Mouse (Mus musculus) c-Kit-negative CD71-positive TER-119-positive erythroid progenitor cells, embryonic 14.5 days (primary cell): Measurements from ENCODE around the gene Dscam.

Experiments
- DNase-seq: peaks from one replicate; pipeline ENCODE4 v3.0.0-alpha.2; 2013; ENCODE audit warnings: low read depth, low spot score

Gene Dscam

DNA sequence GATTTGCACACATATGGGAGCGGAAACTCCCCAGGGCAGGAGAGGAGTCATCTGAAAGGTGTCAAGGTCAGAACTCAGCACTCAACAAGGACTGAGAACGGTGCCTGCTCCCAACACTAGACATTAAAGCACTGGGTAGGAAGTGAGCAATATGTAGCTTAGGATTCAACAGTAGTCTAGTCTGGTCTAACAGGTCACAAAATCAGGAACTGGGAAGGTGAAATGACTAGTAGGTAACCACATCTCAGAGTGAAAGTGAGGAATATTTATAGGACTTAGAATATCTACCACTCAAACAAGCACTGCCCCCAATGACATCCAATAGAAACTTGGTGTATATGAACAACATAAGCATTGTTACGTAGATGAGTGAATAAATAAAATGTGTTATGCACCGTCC lies 515.0 kb downstream of the Dscam start:
- DNase-seq, result no peak

DNA sequence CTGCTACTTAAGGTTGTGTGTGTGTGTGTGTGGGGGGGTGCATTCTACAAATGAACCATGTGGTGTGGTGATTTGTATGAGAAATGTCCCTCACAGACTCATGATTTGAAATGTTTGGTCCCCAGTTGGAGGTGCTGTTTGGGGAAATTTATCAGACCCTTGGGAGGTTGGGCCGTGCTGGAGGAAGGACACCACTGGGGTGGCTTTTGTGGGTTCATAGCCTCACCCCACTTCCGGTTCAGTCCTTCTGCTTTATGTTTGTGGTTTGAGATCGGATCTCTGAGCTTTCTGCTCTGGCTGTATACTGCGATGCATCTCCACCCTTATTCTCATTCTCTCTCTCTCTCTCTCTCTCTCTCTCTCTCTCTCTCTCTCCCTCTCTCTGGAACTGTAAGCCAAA lies 516.5 kb downstream of the Dscam start:
- no peak for DNase-seq

- DNase-seq, result no peak
Observed at GRCm38 (mm10) chr16:96651444-96651843, 519.1 kb downstream of the Dscam start.

GRCm38 (mm10) chr16:96640101-96640500 lies 530.5 kb downstream of the Dscam start:
- no peak for DNase-seq

GRCm38 (mm10) chr16:96635916-96636315 lies 534.6 kb downstream of the Dscam start:
- DNase-seq, result no peak

DNA sequence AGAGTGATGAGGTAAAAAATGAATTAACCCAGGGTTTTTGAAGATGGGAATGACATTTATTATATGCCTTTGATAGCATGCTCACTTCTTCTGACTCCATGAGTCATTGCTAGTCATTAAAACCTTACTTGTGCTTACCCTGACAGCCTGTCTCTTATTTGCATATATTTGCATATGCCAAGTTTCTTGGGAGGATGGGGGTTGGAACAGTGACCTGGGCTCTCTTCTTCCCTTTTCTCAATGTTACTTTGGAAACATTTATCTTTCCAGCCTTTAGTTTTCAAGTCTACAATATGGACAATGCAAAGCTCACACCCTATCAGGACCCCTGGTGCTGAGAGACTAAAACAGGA lies 535.8 kb downstream of the Dscam start:
- no peak for DNase-seq

- no peak for DNase-seq
Observed at GRCm38 (mm10) chr16:96634097-96634790, 536.3 kb downstream of the Dscam start.

GRCm38 (mm10) chr16:96630241-96630640 lies 540.3 kb downstream of the Dscam start:
- no peak for DNase-seq

- DNase-seq, result no peak
Observed at GRCm38 (mm10) chr16:96629623-96630022, 540.9 kb downstream of the Dscam start.

DNA sequence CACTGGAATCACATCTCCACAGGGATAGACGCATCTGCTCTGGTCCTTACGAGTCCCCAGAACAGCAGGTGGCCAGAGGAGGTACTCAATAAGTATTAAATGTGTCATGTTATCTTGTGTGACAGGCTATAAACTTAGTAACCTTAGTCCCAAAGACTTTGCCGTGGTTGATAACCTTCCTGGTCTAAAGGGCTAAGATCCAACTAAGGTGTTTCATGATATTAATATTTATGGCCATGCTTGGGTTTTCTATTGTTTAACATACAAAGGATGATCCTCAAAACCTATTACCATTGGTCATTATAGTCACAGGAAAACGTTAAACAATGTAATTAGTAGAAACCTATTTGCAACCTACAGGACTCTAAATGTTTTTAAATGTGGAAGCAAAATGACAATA lies 545.1 kb downstream of the Dscam start:
- no peak for DNase-seq

- no peak for DNase-seq
Observed at GRCm38 (mm10) chr16:96624570-96625411, 545.8 kb downstream of the Dscam start.

DNA sequence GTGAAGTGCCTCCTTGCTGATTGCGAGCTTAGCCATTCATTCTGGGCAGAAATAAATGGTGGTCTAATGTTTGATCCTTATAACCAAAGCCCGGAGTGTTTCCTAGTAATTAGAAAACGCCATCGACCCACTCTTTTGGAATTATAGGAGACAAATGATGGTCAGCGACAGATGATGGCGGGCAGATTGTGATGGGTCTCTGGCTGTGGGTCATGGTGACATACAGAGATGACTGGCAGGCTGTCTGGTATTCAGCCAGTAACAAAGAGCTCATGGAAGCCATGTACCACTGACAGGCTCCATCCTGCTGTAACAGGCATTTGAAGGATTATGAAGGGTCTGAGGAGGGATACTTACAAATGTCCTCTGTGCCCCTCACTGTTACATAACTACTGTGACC lies 549.7 kb downstream of the Dscam start:
- DNase-seq, result no peak

GRCm38 (mm10) chr16:96620402-96620801 lies 550.1 kb downstream of the Dscam start:
- DNase-seq, result no peak

DNA sequence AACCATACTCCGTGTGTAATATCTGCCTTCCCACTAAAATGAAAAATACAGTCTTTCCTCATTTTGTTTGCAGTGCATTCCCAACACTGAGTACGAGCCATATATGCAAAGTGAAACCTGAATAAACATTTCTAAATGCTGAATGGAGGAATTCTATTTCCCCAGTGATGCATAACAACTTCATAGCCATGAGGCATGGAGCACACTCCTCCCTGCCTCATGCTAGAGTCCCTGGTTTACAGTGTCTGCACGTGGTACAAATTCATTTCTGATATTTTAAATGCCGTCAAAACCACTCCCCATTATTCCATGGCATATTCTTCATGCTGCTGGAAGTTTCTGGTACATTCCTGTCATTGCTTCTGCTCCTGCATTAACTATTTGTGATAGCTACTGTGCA lies 552.8 kb downstream of the Dscam start:
- DNase-seq, result no peak

DNA sequence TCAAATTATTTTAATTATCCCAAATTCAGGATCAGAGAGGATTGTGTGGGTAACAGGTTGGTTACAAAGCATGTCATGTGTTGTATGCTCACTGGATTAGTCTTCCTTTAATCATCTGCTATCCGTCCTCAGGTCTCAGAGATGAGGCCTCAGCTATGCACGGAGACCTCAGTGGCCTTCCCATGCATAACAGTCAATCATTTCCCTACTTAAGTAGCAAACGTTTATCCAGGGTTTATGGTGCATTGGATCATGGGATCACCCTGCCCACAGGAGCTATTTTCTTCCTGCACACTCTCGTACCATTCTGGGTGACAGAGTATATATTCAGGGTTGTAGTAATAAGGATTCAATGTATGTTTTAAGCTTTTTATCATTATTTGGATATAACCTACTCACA lies 557.3 kb downstream of the Dscam start:
- DNase-seq, result no peak

- DNase-seq, result no peak
Observed at GRCm38 (mm10) chr16:96610806-96611205, 559.7 kb downstream of the Dscam start.

- no peak for DNase-seq
Observed at GRCm38 (mm10) chr16:96602206-96602605, 568.3 kb downstream of the Dscam start.

- no peak for DNase-seq
Observed at GRCm38 (mm10) chr16:96600791-96601190, 569.8 kb downstream of the Dscam start.

- no peak for DNase-seq
Observed at GRCm38 (mm10) chr16:96599401-96600060, 571.0 kb downstream of the Dscam start.

DNA sequence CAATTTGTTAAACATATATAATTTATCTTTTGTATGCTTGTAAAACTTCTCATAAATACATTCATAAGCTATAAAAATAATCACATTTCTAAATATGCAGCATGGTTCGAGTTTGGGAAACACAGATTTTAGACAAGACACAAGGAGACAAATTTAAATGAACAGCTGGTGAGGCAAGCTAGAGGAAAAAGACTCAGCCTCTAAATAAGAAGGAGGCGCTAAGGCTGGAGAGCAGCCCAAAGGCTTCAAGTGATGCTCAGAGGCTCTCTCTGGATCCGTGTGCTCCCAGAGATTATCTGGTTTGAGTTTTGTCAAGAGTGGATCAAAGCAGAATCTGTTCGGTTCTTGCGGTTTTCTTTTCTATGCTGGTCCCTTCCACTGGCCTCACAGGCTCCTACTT lies 594.7 kb downstream of the Dscam start:
- DNase-seq, result no peak

DNA sequence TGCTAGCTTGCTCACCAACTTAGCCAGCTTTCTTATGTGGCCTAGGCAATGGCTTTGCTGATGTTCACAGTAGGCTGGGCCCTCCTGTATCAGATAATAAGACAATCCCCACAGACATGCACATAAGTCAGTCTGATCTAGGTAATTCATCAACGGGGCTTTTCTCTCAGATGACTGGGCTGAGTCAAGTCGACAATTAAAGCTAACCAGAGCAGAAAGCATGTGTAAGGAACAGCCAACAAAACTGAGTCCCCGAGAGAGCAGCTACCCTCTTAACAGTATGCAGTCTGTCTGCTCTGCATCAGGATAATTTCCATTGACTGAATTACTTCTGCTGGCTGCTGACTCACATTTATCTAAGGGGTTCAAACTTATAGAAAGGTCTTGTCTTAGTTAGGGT lies 603.1 kb downstream of the Dscam start:
- DNase-seq, result no peak

GRCm38 (mm10) chr16:96563350-96564257 lies 606.9 kb downstream of the Dscam start:
- DNase-seq, result no peak
